Mouse (Mus musculus) megakaryocyte progenitor cell, adult 5-6 weeks (primary cell): Measurements from ENCODE around the gene Tarbp1. TPM values are rescaled to one million over a fixed set of nuclear protein-coding genes. Genes with fewer than 3 reads are reported as not detected.
"Not testable (repeated sequence)": the region's sequence is repeated elsewhere in the genome, so short reads cannot be mapped to it uniquely, and the experiment has no call there.

Experiments
- ATAC-seq: replicated peaks from 2 replicates; pipeline ENCODE4 v1.8.0; 2016; ENCODE audit warnings: mild to moderate bottlenecking, moderate TSS enrichment, inconsistent platforms; ENCODE audit not compliant: poor library complexity
- total RNA-seq, 2 experiments: library from RNA; stranded (forward) in 1 of 2; stranded (reverse) in 1 of 2; fragments of 157-497, 149-512 nt in 1 of 2; fragments of 200-1000 nt in 1 of 2; gene quantifications; 2 replicates each; pipeline versions ENCODE4 v1.2.3 to v1.2.4; 2015 to 2017

Gene Tarbp1
- total RNA-seq, 2 experiments from 2014 or later: 6.4 to 12.5 TPM

DNA sequence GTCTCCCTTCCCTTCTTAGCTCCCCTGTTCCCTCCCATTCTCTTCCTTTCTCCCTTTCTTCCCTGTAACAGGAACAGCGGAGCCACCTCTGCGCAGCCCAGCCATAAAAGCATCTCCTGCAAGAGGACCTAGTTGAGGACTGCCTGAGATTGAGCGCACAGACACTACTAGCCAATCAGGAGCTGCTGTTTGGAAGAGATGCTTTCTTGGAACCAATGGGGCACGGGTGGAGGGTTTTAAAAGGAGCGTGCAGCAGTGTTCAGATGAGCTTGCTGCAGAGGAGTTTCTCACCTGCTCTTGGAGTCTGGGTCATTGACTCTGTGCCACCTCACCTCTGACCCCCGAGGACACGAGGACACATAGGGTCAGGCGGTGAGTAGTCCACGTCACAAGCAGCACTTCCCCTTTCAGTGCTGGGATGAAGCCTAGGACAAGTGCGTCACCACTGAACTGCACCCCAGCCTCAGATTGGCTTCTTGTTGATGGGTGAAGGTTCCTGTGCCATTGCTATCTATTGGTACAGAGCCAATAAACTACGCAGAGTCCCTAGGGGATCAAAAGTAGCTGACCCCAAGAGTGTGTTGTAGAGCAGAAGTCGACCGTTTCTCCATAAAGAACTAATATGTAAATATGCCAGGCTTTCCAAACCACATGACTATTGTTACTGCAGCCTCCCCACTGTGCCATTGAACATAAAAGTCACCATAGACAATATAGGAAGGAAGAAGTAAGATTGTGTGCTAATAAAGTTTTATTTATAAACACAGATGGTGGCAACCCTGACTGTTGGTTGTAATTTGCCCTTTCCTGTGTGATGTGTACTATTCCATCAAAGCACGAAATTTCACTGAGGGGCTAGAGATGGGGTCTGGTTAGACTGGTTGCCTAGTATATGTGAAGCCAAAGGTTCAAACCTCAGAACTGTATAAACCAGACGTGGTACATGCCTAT lies 19.6 kb upstream of the Tarbp1 start:
- ATAC-seq: peak; percentile 43

DNA sequence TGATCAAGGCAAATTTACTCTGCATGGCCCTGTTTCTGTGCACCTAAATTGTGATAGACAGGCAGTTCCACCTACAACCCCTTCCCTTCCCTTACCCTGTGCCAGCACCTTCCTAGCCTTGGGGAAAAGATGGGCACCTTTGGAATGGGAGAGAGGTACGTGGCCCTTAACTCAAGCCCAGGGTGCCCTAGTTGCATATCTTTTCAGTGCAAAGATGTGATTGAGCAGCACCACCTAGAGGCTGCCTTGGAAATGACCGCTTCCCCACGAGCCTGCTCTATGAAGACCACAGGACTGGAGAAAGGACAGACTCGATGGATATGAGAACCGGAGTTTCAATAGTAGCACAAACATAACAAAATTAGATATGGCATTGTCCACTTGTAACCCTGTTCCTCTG lies 8.1 kb upstream of the Tarbp1 start:
- ATAC-seq: peak; percentile 88

DNA sequence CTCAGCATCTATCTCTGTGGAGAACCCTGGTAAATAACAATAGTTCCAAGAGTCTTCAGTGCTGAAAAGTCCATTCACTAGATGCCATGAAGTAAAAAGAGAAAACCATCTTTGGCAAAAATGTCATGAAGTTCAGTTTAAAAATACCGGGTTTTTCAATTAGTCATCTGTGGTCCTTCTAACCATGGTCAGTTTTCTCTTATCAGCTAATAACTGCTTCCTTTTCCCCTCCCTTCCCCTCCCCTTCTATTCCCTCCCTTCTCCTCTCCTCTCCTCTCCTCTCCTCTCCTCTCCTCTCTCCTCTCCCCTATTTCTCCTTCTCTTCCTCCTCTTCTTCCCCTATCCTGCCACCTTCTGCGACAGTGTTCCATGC lies 7.5 kb upstream of the Tarbp1 start:
- ATAC-seq: no peak

DNA sequence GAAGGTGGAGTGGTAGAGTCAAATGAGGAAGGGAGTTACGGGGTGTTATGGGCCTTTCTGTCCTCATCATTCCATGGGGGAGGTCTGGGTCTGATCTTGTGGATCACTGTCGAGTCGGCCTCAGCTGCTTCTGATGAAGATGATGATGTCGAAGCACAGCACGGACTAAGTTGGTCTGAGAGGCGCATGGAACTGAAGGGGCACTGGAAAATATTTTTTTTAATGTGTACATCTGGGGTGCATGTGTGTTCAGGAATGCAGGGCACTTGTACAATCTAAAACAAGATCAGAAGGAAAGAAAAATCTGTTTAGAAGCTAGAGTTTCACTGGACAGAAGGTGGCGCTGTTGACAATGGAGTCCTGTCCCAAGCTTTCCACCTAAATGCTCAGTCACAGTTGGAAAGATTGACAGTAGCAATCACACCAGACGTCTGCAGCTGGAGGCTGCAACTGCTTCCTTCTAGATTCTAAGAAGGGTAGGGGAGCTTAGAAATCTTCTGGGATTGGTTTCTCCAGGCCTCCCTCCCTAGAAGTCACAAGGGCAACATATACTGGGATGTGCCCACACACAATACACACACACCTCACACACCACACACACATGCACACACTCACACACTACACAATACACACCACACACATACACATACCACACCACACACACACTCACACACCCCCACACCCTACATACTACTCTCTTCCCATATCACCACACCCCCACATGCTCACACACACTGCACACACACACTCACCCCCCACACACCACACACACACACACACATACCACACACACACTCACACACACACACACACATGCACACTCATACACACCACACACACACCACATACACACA lies 6.9 kb upstream of the Tarbp1 start:
- ATAC-seq: peak; percentile 88

DNA sequence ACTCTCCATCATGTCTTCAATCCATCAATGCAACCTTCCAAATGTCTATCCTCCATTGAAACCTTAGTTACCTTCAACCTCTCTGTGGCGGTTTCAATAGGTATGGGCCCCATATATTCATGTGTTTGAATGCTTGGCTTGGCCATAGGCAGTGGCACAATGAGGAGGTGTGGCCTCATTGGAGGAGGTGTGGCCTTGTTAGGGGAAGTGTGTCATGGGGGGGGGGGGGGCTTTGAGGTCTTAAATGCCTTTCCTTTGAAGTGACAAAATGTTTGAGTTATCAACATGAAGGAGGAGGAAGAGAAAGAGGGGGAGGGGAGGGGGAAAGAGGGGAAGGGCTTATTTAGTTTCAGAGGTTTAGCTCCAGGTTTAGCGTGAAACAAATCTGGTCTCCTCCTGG lies 5.5 kb upstream of the Tarbp1 start:
- ATAC-seq: no peak

DNA sequence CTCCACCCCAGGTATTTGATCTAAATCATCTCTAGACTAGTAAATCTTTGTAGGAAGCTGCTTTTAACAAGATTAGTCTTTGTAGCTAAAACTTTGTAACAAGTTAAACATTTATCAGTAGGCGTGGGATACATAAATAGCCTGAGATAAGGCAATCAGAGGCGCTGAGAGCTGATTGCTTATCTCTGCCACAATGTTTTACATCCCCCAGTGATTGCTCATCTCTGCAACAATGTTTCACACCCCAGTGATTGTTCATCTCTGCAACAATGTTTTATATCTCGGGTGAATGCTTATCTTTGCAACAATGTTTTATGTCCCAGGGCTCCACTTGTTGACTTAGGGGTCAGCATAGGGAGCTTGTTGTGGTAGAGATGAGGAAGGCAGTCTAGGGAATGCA lies 3.8 kb upstream of the Tarbp1 start:
- no peak for ATAC-seq

DNA sequence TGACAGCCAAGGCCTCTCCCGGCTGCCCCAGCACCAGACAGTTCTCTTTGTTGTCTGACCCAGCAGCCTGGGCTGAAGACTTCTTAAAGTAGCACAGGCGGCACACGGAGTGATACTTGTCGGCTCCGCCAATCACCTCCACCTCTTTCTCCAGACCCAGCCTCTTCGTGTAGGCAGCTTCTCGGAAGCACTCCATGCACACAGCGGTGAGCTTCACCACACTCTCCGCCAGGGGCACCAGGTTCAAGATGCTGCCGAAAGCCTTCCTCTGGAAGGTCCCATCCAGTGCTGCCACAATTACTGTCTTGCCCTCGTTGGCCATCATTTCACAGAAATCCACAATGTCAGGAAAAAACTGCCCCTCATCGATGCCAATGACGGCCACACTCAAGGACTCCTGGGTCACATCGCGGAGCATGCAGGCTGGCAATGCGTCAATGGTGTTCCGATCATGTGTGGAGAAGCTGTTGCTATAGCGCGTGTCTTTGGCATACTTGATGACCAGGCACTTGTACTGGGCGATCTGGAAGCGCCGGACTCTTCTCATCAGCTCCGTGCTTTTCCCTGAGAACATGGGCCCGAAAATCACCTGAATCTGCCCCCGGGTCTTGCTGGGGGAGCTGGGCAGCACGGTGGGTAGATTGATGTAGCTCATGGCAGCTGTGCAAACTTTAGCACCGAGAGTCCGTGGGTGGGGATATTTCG lies 1.4 kb upstream of the Tarbp1 start:
- ATAC-seq: peak; percentile 37

DNA sequence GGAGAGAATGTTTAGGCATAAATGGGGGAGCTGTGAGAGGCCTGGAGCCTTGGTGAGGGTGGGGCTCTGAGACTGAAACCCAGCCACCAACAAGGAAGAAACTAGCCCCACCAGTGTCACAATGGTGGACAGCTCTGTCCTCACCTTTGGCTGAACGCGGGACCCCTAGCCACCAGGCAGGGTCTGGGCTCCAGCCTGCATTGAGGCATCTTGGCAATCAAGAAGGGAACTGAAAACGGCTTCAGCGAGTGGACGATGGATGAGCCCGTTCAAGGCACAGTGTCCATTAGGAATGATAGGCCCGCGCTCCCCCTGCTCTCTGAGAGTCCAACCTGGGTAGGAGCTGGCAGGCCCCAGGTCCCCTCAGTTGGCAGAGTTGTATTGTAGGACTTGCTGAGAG lies 873 bp upstream of the Tarbp1 start:
- not testable (repeated sequence) for ATAC-seq

DNA sequence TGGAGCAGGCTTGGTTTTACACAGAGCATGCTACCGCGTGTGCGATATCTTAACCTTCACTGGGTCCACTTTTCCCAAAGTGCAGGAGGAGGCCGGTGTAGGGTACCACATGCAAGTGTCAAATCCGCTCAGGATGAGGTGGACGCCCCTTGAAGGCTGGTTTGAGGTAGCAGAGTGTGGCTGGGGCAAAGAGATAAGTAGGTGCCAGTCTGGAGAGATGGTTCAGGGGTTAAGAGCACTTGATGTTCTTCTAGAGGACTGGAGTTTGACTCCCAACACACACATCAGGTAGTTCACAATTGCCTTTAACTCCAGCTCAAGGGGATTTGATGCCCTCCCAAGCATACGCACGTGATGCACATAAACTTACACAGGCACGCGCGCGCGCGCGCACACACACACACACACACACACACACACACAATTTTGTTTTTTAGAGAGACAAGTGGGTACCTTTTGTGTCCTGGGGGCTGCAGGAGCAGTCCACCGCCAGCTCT lies 1.0 kb downstream of the Tarbp1 start:
- ATAC-seq: peak; percentile 63

DNA sequence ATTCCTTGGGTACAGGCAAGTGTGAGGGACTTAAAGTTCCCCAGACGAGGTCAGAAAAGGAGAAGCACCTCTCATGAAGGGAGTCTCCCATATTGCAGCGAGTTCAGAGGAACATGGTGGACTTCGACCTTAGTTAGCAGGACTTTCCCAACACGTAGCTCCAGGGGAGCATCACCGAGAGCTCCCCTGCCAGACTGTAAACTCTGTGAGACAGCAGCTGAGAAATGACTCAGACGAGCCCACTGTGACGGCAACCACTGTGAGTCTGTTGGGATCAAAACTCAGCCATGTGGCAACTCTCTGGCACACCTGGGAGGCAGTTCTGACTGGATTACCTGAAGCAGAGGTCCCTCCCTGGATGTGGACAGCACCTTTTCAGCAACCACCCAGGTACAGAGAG lies 10.8 kb downstream of the Tarbp1 start:
- ATAC-seq: no peak

DNA sequence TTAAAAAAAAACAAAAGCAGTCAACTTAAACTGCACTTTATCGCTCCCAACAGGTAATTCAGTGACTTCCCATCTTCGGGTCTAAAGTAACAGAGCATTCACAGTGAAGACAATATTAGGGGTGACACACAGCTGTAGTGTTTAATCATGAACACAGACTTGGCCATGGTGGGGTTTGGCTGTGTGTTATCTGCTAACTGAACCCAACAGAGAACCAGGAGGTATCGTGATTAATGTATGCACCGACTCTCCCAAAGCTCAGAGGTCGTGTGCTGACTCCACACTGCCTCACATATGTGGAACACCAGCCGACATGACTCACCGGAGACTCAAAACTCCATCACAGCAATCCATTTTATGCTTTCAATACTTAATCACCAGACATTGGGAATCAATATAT lies 13.1 kb downstream of the Tarbp1 start:
- peak; percentile 86 for ATAC-seq

DNA sequence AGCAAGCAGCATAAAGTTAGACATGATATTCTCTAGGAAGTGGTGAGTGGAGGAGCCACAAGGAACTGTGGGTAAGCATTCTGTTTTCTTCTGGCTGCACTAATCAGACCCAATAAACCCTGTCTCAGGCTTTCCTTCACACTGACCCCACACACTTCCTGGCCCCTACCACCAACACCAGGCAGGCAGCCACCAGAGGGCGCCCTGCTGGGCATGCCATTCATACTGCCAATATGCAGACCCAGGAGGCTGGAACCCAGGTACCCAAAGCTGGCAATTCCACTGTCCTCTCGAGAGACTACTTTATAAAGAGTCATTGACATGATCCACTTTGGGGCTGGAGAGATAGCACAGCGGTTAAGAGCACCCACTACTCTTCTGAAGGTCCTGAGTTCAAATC lies 14.6 kb downstream of the Tarbp1 start:
- peak; percentile 38 for ATAC-seq

DNA sequence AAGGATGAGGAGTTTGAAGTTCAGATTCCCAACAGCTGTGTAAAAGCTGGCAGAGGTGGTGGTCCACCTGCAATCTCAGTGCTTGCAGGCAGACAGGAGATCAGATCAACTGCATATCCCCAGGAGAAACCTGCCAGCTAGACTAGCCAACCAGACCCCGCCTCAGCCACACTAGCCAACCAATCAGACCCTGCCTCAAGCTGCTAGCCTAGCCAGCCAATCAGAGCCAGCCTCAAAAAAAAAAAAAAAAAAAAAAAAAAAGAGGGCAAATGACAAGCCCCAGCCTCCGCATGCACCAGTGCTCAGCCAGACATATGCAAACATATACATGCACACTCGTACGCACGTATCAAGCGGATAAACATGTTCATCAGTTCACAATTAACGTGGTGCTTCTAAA lies 19.5 kb downstream of the Tarbp1 start:
- peak; percentile 69 for ATAC-seq

DNA sequence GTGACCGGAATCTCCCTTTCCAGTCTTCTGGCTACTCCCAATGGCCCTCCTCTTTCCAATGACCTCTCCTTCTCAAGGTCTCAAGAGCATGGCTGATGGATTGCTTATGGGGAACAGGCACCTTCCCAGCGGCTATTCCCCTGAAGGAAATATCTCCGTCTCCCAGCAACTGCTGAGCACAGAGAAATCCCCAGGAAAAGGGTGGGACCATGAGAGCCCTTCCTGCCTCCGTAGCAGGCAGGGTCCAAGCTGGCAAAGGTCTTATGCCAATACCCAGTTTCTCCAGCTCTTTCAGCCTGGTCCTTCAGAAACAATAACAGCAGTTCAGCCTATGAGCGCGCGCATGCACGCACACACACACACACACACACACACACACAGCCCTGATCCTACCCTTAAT lies 23.7 kb downstream of the Tarbp1 start:
- ATAC-seq: no peak

DNA sequence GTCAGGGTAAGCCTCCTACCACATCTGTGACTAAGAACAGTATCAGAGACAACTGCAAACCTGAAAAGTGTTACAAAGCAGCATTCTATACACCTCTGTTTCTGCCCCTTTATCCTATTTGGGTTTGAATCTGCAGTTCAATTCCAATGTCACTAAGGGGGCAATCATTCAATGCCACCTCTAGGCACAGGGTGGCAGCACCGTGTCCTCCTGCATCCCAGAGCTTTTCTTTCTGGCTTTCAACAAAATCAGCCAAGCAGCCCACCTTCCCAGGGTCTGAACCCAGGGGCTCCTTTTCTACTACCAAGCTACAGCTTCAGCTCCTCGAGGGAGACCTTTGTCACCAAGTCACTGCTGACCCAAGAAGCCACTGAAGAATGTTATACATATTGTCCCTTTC lies 35.9 kb downstream of the Tarbp1 start:
- ATAC-seq: peak; percentile 37; the same call in 1 of the 2 replicates

DNA sequence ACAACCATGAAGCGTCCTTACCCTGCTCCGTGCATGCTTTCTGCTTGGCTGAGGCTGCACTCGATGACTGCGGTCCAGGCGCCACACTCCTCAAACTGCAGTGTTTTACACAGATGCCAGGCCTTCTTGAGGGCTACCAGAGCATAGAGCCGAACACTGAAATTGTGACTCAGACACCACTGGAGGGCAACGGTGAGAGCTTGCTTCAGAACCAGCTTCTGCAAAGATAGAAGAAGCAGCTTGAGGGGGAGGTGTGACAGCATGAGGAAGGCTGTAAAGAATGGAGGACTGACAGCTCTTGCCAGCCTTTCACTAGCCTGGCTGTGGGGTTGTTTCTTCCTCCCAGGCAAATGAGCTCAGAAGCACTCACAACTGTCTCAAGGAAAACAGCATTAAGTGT lies 41.0 kb downstream of the Tarbp1 start:
- peak; percentile 46; the same call in 1 of the 2 replicates for ATAC-seq

DNA sequence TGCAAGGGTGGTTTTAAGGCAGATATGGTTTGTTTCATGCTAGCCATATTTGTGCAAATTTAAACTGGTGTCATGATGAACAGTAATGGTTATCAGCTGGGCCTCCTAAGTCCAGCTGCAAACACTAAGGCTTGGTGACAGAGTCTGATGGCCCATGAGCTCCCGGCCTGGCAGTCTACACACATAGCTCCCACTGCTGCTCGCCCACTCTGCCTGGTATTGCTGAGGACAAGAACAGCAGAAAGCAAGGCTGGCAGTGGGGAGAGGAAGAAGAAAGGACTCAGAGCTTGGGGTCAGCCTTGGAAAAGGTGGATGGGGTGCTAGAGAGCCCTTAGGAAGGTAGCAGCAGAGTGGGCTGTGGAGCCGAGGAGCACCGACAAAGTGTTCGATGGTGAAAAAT lies 45.2 kb downstream of the Tarbp1 start:
- no peak for ATAC-seq

DNA sequence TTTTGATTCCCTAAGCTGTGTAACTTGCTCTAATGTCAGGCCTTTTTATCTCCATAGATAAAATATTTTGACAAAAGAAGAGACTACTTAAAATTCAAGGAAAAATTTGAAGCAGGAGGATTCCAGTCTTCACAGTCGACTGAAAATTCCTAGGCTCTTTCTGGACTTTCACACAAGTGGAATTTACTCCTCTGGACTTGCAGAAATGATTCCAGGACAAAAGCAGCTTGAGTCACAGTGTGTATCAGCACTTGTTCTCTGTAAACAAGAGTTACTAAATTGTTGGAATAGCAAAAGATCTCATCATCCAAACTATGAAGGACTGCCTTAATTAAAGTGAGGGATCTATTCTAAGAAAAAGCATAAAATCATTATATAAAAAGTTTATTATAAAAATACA lies 49.9 kb downstream of the Tarbp1 start:
- ATAC-seq: no peak

DNA sequence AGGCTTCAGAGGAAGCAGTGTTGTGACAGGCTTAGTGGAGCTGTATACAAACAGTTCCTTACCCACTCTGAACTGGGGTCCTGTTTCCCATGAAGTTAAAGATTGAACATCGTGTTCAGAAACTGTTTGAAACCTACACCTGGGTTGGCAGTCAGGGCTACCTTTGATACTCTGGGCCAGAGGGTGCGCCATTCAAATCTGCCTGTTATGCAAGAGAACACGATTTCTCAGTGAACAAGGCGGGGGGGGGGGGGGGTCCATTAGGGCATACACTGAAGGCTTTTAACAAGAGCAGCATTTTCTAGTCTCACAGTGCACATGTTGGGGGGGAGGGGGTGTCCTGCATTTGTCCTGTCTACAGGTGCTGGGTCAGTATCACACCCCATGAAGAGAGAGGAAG lies 50.7 kb downstream of the Tarbp1 start:
- no peak for ATAC-seq

DNA sequence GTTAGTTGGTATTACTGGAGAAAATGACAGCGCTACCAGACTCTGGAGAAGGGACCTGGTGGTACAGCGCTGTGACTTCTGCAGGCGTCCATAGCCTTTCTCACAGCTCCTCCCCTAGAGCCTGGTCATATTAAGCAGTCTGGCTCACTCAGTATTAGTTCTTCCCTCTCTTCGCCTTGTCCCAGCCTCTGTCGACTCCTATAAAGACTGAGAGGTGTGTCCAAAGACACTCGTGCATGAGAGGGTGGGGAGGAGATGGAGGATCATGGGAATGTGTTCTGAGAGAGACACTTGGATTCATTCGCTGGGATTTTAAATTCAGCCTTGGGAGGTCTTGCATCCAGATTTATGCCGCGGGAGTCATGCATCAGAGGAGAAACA lies 52.0 kb downstream of the Tarbp1 start:
- peak; percentile 24 for ATAC-seq
